Mouse (Mus musculus) heart, embryonic 11.5 days (tissue): Measurements from ENCODE around the gene Col4a3. TPM values are rescaled to one million over a fixed set of nuclear protein-coding genes. Genes with fewer than 3 reads are reported as not detected.

Source experiments
- ATAC-seq: fragments of 200-750 bp; cut with Nextera tagmentation; replicated peaks from 2 replicates; pipeline ENCODE4 v1.8.0; 2017; ENCODE audit warnings: moderate library complexity; ENCODE audit not compliant: insufficient number of reproducible peaks, low FRiP score, low TSS enrichment
- H3K27ac ChIP-seq: fragments of 300-500 bp; sonication (generic); 2 replicates; pipeline ENCODE4 v1.5.1; 2014; ENCODE audit warnings: mild to moderate bottlenecking, low read depth, low read length
- H3K27me3 ChIP-seq: fragments of 300-500 bp; sonication (generic); 2 replicates; pipeline ENCODE4 v1.6.1; 2014; ENCODE audit warnings: mild to moderate bottlenecking, low read length, mixed read lengths; ENCODE audit not compliant: control insufficient read depth, insufficient read depth
- H3K36me3 ChIP-seq: fragments of 300-500 bp; sonication (generic); 2 replicates; pipeline ENCODE4 v1.6.1; 2014; ENCODE audit warnings: mild to moderate bottlenecking, low read length, moderate library complexity, mixed read lengths; ENCODE audit not compliant: control insufficient read depth, insufficient read depth
- H3K4me1 ChIP-seq: fragments of 300-500 bp; sonication (generic); 2 replicates; pipeline ENCODE4 v1.6.1; 2014; ENCODE audit warnings: low read length; ENCODE audit not compliant: control insufficient read depth, insufficient read depth
- H3K4me2 ChIP-seq: fragments of 300-500 bp; sonication (generic); 2 replicates; pipeline ENCODE4 v1.6.1; 2014; ENCODE audit warnings: mild to moderate bottlenecking, moderate library complexity
- H3K4me3 ChIP-seq: fragments of 300-500 bp; sonication (generic); 2 replicates; pipeline ENCODE4 v1.5.1; 2014; ENCODE audit warnings: low read depth, low read length
- H3K9ac ChIP-seq: fragments of 300-500 bp; sonication (generic); 2 replicates; pipeline ENCODE4 v1.6.1; 2014; ENCODE audit warnings: mild to moderate bottlenecking, low read depth, low read length, moderate library complexity
- H3K9me3 ChIP-seq: fragments of 300-500 bp; sonication (generic); replicated peaks from 2 replicates; pipeline ENCODE4 v1.6.1; 2016; ENCODE audit warnings: low read length; ENCODE audit not compliant: control insufficient read depth
- WGBS: fragments of 180-500 bp; shearing (Covaris S2); extraction: QIAGEN DNeasy Blood & Tissue Kit; methylation state at CpG from one replicate; pipeline ENCODE4 v1.1.7; 2014; ENCODE audit not compliant: insufficient replicate concordance; 5-methylcytosine and 5-hydroxymethylcytosine counted together
- polyA plus RNA-seq: library from polyadenylated mRNA; unstranded; fragments of >200 nt; fragmentation: Nextera tagmentation; extraction: Ambion mirVana; gene quantifications from 2 replicates; pipeline ENCODE4 v1.2.1, GENCODE M21; 2014

Col4a3 gene
- polyA plus RNA-seq, 1 experiment from 2014 or later = 0.54 TPM

DNA sequence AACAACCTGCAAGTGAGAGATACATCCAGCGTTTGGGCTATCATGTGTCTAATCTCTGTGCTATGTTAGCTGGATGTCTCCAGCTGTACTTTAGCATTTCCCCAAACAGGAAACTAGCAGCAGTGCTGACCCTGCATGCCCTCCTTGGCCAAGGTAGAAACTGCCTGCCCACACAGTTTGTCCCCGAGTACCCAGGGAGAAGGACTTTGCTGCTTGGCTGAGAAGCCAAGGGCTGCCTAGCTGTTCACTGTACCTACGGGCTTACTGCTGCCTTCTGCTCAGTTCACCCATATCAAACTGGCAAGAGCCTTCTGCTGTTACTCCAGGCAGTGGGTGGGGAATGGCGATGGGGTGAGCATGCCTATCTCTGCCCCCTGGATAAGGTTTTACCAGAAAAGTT, 3.5 kb downstream of the Col4a3 start:
- Histone ChIP-seq H3K27me3 (peaks cover 27% of the 10 kb centered on the region), H3K4me3 (no peak overlapping the region), H3K9ac (no peak overlapping the region), H3K36me3 (no peaks in the 10 kb centered on the region), H3K4me1 (0 out of 2 replicates have a peak, but pooled peaks cover 5% of the 10 kb centered on the region), H3K4me2 (no peak overlapping the region), H3K27ac (no peak overlapping the region), H3K9me3 (no peaks in the 10 kb centered on the region)
- ATAC-seq = no peak
- WGBS = 57% methylated on average over 4 of the region's 4 CpGs

DNA sequence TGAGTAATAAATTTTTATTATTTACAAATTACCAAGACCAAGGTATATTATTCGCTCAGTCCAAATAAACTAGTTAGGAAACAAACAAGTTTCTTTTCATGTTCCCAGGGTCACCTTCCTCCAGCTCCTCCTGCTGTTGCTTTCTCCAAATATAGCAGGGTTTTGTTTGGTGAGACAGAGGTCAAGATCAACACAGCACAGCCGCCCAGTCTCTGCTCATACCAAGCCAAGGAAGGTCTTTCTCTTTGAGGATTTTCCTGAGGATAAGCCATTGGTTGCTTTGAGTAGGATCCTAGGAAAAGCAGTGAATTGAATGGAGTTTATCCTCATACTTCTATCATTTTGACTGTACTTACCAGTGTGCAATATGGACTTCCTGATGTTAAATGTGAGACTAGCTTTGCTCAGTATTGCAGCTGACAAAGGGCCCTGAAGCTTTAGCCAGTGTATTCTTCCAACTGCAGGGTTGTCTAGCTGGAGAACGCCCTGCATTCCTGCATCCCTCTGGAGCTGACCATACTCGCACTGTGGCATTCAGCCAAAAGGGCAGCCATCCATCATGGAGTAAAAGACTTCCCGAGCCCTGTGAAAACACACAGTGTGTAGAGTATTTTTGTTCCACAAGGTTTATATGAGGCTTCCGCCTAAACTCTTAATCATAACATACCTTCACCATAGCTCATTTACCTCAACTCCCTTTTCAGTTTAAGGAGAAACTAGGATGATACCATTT, 10.3 kb downstream of the Col4a3 start:
- ATAC-seq = no peak; the same call in 1 of the 2 replicates
- no peaks in the 10 kb centered on the region for H3K36me3 ChIP-seq
- no peak overlapping the region for H3K27ac ChIP-seq
- peaks cover 3% of the 10 kb centered on the region; the same call in 1 of the 2 replicates for H3K4me1 ChIP-seq
- H3K4me3 ChIP-seq = no peak overlapping the region
- H3K27me3 ChIP-seq = no peaks in the 10 kb centered on the region
- WGBS = 48% methylated on average over 6 of the region's 6 CpGs
- no peaks in the 10 kb centered on the region for H3K9me3 ChIP-seq
- H3K4me2 ChIP-seq = no peak overlapping the region
- no peak overlapping the region for H3K9ac ChIP-seq

DNA sequence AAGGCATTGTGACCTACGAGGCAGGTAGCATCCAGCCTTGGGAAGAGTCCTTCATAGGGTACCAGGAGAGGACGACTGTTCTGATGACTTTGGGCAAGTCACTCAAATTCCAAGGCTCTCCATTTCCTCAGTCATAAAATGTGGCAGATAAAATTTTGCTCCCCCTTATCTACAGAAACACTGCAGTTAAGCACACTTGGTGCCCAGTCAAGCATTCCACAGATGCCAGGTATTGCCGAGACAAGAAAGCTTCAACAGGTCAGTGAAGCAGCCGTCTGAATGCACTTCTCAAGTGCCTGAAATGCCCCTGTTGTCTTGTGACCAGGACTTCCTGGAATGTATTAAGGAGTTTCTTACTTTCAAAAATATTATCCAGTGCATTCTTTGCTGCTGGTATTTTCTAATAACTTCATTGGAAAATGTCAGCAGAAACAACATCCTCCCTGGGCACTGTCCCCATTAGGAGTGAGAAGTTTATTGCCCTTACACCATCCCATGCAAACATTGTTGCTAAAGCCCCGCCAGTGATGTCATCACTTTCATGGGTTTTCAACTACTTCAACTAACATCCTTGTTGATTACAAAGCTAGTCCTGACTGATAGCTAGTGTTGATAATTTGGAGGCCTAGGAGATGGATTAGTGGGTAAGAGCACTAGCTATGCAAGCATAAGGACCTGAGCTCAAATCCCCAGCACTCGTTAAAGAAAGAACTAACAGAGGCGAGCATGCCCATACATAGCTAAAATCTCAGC, 16.7 kb downstream of the Col4a3 start:
- no peaks in the 10 kb centered on the region for H3K9me3 ChIP-seq
- no peaks in the 10 kb centered on the region for H3K27me3 ChIP-seq
- no peak for ATAC-seq
- WGBS = 48% methylated on average over 7 of the region's 7 CpGs
- no peak overlapping the region for H3K27ac ChIP-seq
- no peak overlapping the region for H3K9ac ChIP-seq
- no peaks in the 10 kb centered on the region for H3K36me3 ChIP-seq
- H3K4me3 ChIP-seq = no peak overlapping the region
- peaks cover 5% of the 10 kb centered on the region; the same call in 1 of the 2 replicates for H3K4me1 ChIP-seq
- H3K4me2 ChIP-seq = no peak overlapping the region

DNA sequence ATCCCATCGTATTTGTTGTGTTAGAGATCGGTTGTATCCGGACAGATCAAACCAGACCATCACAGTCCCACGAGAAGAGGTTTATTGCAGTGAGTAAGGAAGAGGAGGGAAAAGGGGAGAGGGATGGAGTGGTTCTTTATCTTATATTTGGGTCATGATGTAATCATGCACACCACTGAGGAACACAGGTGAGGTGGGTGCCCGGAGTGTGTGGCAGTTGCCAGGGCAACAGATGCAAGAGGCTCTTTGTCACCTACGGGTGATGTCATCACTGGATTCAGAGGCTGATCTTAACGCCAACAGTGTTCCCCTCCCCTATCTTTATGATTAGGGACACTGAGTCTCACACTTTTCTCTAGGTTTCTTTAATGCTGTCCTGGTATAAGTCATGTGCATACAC, 18.6 kb downstream of the Col4a3 start:
- H3K4me1 ChIP-seq = peaks cover 5% of the 10 kb centered on the region; the same call in 1 of the 2 replicates
- H3K36me3 ChIP-seq = no peaks in the 10 kb centered on the region
- no peak overlapping the region for H3K9ac ChIP-seq
- H3K4me3 ChIP-seq = no peak overlapping the region
- 72% methylated on average over 7 of the region's 7 CpGs for WGBS
- no peaks in the 10 kb centered on the region for H3K9me3 ChIP-seq
- no peak for ATAC-seq
- no peak overlapping the region for H3K27ac ChIP-seq
- H3K27me3 ChIP-seq = no peaks in the 10 kb centered on the region
- H3K4me2 ChIP-seq = no peak overlapping the region

DNA sequence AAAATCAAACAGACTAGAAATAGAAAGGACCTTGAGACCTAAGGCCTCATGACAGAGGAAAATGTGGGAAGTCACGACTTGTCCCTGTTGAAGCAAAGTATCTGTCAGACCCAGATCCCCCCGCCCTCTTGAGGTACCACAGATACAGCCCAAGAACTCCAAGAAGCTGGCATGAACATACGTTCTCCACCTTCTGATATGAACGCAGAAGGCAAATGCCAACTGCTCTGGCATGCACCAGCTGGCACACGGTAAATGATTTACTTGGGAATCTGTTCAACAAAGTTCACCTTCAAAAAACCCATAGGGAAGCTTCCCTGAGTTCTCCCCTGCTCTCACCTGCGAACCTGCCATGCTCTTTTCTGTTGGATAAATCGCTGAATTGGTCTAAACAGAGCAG, 19.1 kb downstream of the Col4a3 start:
- Histone ChIP-seq H3K9me3 (no peaks in the 10 kb centered on the region), H3K36me3 (no peaks in the 10 kb centered on the region), H3K4me2 (no peak overlapping the region), H3K27me3 (no peaks in the 10 kb centered on the region), H3K4me3 (no peak overlapping the region), H3K9ac (no peak overlapping the region), H3K27ac (no peak overlapping the region), H3K4me1 (peaks cover 5% of the 10 kb centered on the region; the same call in 1 of the 2 replicates)
- ATAC-seq = no peak
- WGBS = 78% methylated on average over 7 of the region's 7 CpGs

DNA sequence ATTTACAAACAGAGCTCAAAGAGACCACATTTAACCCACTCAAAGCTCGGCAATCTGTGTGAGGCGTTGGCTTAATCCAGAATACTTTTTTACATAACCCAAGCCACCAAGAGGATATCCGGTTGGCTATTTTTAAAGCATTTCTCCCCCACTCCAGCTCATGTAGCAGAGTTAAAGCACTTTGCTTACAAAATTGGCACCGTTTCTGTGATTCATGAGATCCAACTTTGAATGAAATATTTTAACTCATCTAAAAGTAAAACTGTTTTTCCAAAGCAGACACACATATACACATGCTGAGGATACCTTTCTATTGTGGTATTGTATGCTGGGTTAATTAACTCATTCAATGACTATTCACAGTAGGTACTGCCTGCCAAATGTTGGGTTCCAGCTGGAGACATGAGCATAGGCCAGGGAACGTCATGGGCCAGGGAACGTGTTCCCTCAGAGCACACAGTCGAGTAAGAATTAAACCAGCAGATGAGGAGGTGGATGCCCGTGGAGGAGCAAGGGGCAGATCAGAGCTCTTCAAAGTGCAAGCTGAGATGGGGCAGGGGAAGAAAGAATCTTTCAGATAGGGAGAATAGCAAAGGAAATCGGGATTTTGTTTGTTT, 22.0 kb downstream of the Col4a3 start:
- 64% methylated on average over 9 of the region's 9 CpGs for WGBS
- ATAC-seq = no peak
- no peaks in the 10 kb centered on the region for H3K4me1 ChIP-seq

DNA sequence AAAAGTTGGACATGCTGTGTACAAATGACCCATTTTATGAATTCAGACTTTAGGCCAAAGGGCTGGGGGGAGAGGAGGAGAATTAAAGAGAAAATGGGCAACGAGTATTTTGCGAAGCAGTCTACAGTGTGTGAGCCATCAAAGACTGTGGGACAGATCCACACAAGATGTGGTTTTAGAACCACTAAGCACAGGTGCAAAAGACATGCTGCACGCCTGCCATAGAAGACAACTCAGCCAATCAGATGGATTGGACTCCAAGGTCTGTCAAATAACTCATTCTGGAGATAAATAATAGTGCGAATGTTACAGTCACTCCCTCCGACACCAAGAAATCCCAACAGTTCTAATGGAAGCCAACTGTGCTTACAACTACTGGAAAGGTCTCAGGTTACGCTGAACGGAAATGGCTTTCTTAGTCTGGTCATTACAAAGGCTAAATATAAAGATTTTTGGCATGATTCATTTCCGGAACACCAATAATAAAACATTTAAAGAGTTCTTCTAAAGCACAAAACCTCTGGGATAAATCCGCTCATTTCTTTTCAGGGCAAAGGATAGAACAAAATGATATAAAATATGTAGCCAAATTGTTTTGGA, 25.4 kb downstream of the Col4a3 start:
- Histone ChIP-seq H3K4me1 (no peaks in the 10 kb centered on the region), H3K36me3 (no peaks in the 10 kb centered on the region)

More for the DNA sequence above, 22.0 kb downstream of the Col4a3 start:
- Histone ChIP-seq H3K27me3 (no peaks in the 10 kb centered on the region), H3K27ac (no peak overlapping the region), H3K4me3 (no peak overlapping the region), H3K9ac (no peak overlapping the region), H3K36me3 (no peaks in the 10 kb centered on the region), H3K4me2 (no peak overlapping the region), H3K9me3 (no peaks in the 10 kb centered on the region)

DNA sequence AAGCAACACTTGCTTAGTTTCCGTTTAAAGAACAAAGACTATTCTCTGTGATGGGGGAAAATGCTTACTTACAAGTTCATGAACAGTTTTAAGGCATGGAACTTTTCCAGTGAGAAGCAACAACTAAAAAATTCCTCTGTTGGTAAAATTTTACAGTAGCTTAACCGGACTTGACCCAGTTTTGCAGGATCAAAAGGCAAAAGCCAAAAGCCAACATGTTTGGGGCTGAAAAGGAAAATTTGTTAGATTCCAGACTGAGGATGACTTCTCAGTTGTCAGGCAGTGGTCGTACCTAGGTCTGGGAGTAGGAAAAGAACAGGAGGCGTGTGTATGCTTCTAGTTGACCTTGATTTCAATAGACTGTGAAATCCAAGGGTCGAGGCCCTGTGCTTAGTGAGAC, 31.3 kb downstream of the Col4a3 start:
- no peaks in the 10 kb centered on the region for H3K36me3 ChIP-seq
- no peak overlapping the region for H3K9ac ChIP-seq
- ATAC-seq = no peak
- no peaks in the 10 kb centered on the region; the same call in 1 of the 2 replicates for H3K27me3 ChIP-seq
- whole genome bisulfite sequencing = 74% methylated on average over 5 of the region's 5 CpGs
- no peak overlapping the region for H3K4me2 ChIP-seq
- H3K27ac ChIP-seq = no peak overlapping the region
- H3K9me3 ChIP-seq = no peaks in the 10 kb centered on the region
- H3K4me1 ChIP-seq = no peaks in the 10 kb centered on the region
- H3K4me3 ChIP-seq = no peak overlapping the region

More for the DNA sequence above, 25.4 kb downstream of the Col4a3 start:
- 83% methylated on average over 9 of the region's 9 CpGs for WGBS
- Histone ChIP-seq H3K9ac (no peak overlapping the region), H3K4me3 (no peak overlapping the region), H3K27ac (no peak overlapping the region), H3K9me3 (no peaks in the 10 kb centered on the region), H3K27me3 (no peaks in the 10 kb centered on the region; the same call in 1 of the 2 replicates), H3K4me2 (no peak overlapping the region)
- no peak for ATAC-seq
